Comparison of ENCODE assay signal across 9 mouse cellular contexts in genomic region chr4:149220042-149220473, GRCm38 (mm10). TPM values are rescaled to one million over a fixed set of nuclear protein-coding genes. Genes with fewer than 3 reads are reported as not detected.
DNase-seq lines count a peak whose midpoint lies in the region; ATAC-seq and TF ChIP-seq lines count a peak whose summit lies in the region.
"Had no signal": no experiment of that assay in that cellular context is flagged by ENCODE, and none has a peak within 500 bp of the region (broad histone marks: within the 10 kb centered on the region; RNA-seq: fewer than 3 reads in every experiment).

No protein-coding gene starts in this region.

- H3K4me1 ChIP-seq in cerebellum, adult 2 months (ENCODE audit: control insufficient read depth, insufficient read depth, low read length): peaks cover 15% of the 10 kb centered on the region
- 0 out of 2 replicates have a peak, but pooled peaks cover 2% of the 10 kb centered on the region for H3K4me1 ChIP-seq in forebrain, postnatal 0 days (ENCODE audit: insufficient read depth)
- H3K4me1 ChIP-seq in kidney, embryonic 14.5 days (ENCODE audit: control insufficient read depth, insufficient read depth, low read length): peaks cover 5% of the 10 kb centered on the region

- peak; percentile 5 for DNase-seq in NIH3T3 (ENCODE audit: low read depth)
- DNase-seq in cerebellum, adult 2 months: peak; percentile 69 to 83
- DNase-seq in forebrain, postnatal 0 days: peak; percentile 75
- DNase-seq in mesoderm, embryonic 11.5 days (ENCODE audit: low read depth, low spot score): peak; percentile 30
- no peak for DNase-seq in lung, adult 18-20 months
- DNase-seq in heart, adult 18-20 months: no peak

- whole genome bisulfite sequencing in cerebellum, adult 2 months: 7% methylated on average over 5 of the region's 5 CpGs
- 7% methylated on average over 5 of the region's 5 CpGs for WGBS in forebrain, postnatal 0 days
- 36% methylated on average over 5 of the region's 5 CpGs for WGBS in kidney, embryonic 14.5 days

- no peak for TF ChIP-seq CTCF in cerebellum, adult 2 months (IDR thresholded peaks at IDR 0.05; ENCODE audit: borderline replicate concordance, insufficient read depth, low read depth, low read length)
- no peak for TF ChIP-seq CTCF in forebrain, postnatal 0 days (IDR thresholded peaks at IDR 0.05; ENCODE audit: low read depth)

- H3K4me3 ChIP-seq in cerebellum, adult 2 months (replicated peaks; ENCODE audit: insufficient read depth, low read depth, low read length): no peak overlapping the region
- no peak overlapping the region for H3K4me3 ChIP-seq in forebrain, postnatal 0 days (ENCODE audit: low read depth, low read length)
- no peak overlapping the region for H3K4me3 ChIP-seq in kidney, embryonic 14.5 days (ENCODE audit: low read length)

- no peaks in the 10 kb centered on the region for H3K9me3 ChIP-seq in forebrain, postnatal 0 days (ENCODE audit: low read length)
- no peaks in the 10 kb centered on the region for H3K9me3 ChIP-seq in kidney, embryonic 14.5 days (ENCODE audit: control insufficient read depth, low read length)

- no peak overlapping the region for H3K4me2 ChIP-seq in forebrain, postnatal 0 days (ENCODE audit: low read depth)
- no peak overlapping the region for H3K4me2 ChIP-seq in kidney, embryonic 14.5 days (replicated peaks; ENCODE audit: low read depth, low read length)

- peaks cover 74% of the 10 kb centered on the region for H3K36me3 ChIP-seq in forebrain, postnatal 0 days (ENCODE audit: insufficient read depth)
- peaks cover 15% of the 10 kb centered on the region; the same call in 1 of the 2 replicates for H3K36me3 ChIP-seq in kidney, embryonic 14.5 days (ENCODE audit: control insufficient read depth, insufficient read depth, low read length)

- peak overlapping the region; percentile 44 for H3K27ac ChIP-seq in cerebellum, adult 2 months (ENCODE audit: insufficient read depth, low read length)
- peak overlapping the region; percentile 54 for H3K27ac ChIP-seq in forebrain, postnatal 0 days (ENCODE audit: low read depth, low read length)
- H3K27ac ChIP-seq in kidney, embryonic 14.5 days (ENCODE audit: low read depth, low read length): no peak overlapping the region
- H3K27ac ChIP-seq: macrophage had no signal

- no peaks in the 10 kb centered on the region for H3K27me3 ChIP-seq in cerebellum, adult 2 months (ENCODE audit: control insufficient read depth, insufficient read depth, low read length)
- H3K27me3 ChIP-seq in forebrain, postnatal 0 days (ENCODE audit: insufficient read depth, low read length): no peaks in the 10 kb centered on the region
- no peaks in the 10 kb centered on the region for H3K27me3 ChIP-seq in kidney, embryonic 14.5 days (ENCODE audit: control insufficient read depth, insufficient read depth, low read length)

- H3K9ac ChIP-seq in forebrain, postnatal 0 days: 0 out of 2 replicates have a peak overlapping the region, but pooled peaks have one; percentile 1
- no peak overlapping the region for H3K9ac ChIP-seq in kidney, embryonic 14.5 days (ENCODE audit: low read depth, low read length)

- ATAC-seq in forebrain, postnatal 0 days: peak; percentile 59
- no peak for ATAC-seq in CD4-positive, CD25-positive, alpha-beta regulatory T cell, adult 4 months
- ATAC-seq in kidney, embryonic 14.5 days (ENCODE audit: low FRiP score, low TSS enrichment): no peak

- no peak for TF ChIP-seq POLR2A in cerebellum, adult 2 months (IDR thresholded peaks at IDR 0.05; ENCODE audit: borderline replicate concordance, insufficient read depth, low read length)

RNA-seq across cellular contexts. Expression of gene Pgd, which starts 53.5 kb away (rescaled TPM):
- 52.3 and 53.3 TPM in 2 replicates for polyA plus RNA-seq in cerebellum, adult 2 months (2012; rRNA removed)
- total RNA-seq in forebrain, postnatal 0 days (2014; rRNA removed): 24.1 and 24.8 TPM in 2 replicates
- 79.8 and 86.0 TPM in 2 replicates for polyA plus RNA-seq in forebrain, postnatal 0 days (2015; fragmentation: Nextera tagmentation; extraction: Ambion mirVana)
- 10 to 100 TPM; 41.3 to 86.4 TPM for polyA plus RNA-seq in CD4-positive, CD25-positive, alpha-beta regulatory T cell, adult 4 months (2017; shearing (Covaris generic))
- polyA plus RNA-seq in kidney, embryonic 14.5 days (2014; fragmentation: Nextera tagmentation; extraction: Ambion mirVana): 53.6 and 64.7 TPM in 2 replicates
- total RNA-seq in heart, adult 18-20 months (2021): 10 to 100 TPM; 39.8 to 52.0 TPM

Comparison
In these comparisons a context has a peak if more than half of its experiments do, and no peak if none do; other contexts are left out.
1. DNase-seq: peak in NIH3T3 (single experiment), cerebellum, adult 2 months (2 of 2), forebrain, postnatal 0 days (single experiment) and mesoderm, embryonic 11.5 days (single experiment); none in lung, adult 18-20 months (0 of 2) and heart, adult 18-20 months (0 of 2).